Mouse (Mus musculus): Measurements from ENCODE around the gene Nxnl1. TPM values are rescaled to one million over a fixed set of nuclear protein-coding genes. Genes with fewer than 3 reads are reported as not detected.

Nxnl1 gene
- polyA plus RNA-seq (2016; fragmentation: Nextera tagmentation; extraction: Ambion mirVana): not detected in 2 replicates

GRCm38 (mm10) chr8:71566501-71566900 is at the start of gene Nxnl1:
TSS of gene Nxnl1 (minus strand) at chr8:71566601.
- ATAC-seq (ENCODE audit: insufficient number of reproducible peaks, insufficient read depth, low FRiP score, low TSS enrichment, low read depth): no peak
- Histone ChIP-seq H3K9ac (replicated peaks) (no peak within 1 kb of the TSS), H3K27me3 (peaks cover 73% of the 10 kb centered on the region)

GRCm38 (mm10) chr8:71613418-71613817 is 47.0 kb upstream of the Nxnl1 start:
- no peaks in the 10 kb centered on the region for H3K9me3 ChIP-seq
- H3K9ac ChIP-seq (replicated peaks): no peak overlapping the region
- no peaks in the 10 kb centered on the region for H3K27me3 ChIP-seq
- WGBS: 47% methylated on average over 4 of the region's 4 CpGs
- peaks cover 59% of the 10 kb centered on the region for H3K36me3 ChIP-seq
- 0 out of 2 replicates have a peak overlapping the region, but pooled peaks have one; percentile 17 for H3K27ac ChIP-seq
- H3K4me1 ChIP-seq (replicated peaks): peaks cover 11% of the 10 kb centered on the region
- no peak for ATAC-seq (ENCODE audit: insufficient number of reproducible peaks, insufficient read depth, low FRiP score, low TSS enrichment, low read depth)
- no peak overlapping the region for H3K4me2 ChIP-seq
- no peak overlapping the region for H3K4me3 ChIP-seq (replicated peaks)

More at GRCm38 (mm10) chr8:71566501-71566900, at the start of gene Nxnl1:
- H3K4me3 ChIP-seq (replicated peaks): no peak within 1 kb of the TSS
- H3K4me1 ChIP-seq (replicated peaks): peaks cover 28% of the 10 kb centered on the region
- no peaks in the 10 kb centered on the region for H3K36me3 ChIP-seq
- H3K9me3 ChIP-seq: peaks cover 7% of the 10 kb centered on the region
- no peak within 1 kb of the TSS for H3K4me2 ChIP-seq
- 65% methylated on average over 3 of the region's 3 CpGs for WGBS
- H3K27ac ChIP-seq: no peak within 1 kb of the TSS

- H3K9me3 ChIP-seq: no peaks in the 10 kb centered on the region
- H3K4me1 ChIP-seq (replicated peaks): peaks cover 11% of the 10 kb centered on the region
- H3K9ac ChIP-seq (replicated peaks): peak overlapping the region; percentile 89
- H3K4me2 ChIP-seq: peak overlapping the region; percentile 83
- WGBS: 62% methylated on average over 5 of the region's 5 CpGs
- H3K36me3 ChIP-seq: peaks cover 46% of the 10 kb centered on the region
- no peak for ATAC-seq (ENCODE audit: insufficient number of reproducible peaks, insufficient read depth, low FRiP score, low TSS enrichment, low read depth)
- H3K27ac ChIP-seq: no peak overlapping the region
- peak overlapping the region; percentile 97 for H3K4me3 ChIP-seq (replicated peaks)
- H3K27me3 ChIP-seq: no peaks in the 10 kb centered on the region
Measured at GRCm38 (mm10) chr8:71612141-71612540, 45.7 kb upstream of the Nxnl1 start.

- Histone ChIP-seq H3K4me1 (replicated peaks) (peaks cover 11% of the 10 kb centered on the region), H3K36me3 (peaks cover 36% of the 10 kb centered on the region), H3K4me2 (peak within 1 kb of the TSS; percentile 83), H3K9me3 (no peaks in the 10 kb centered on the region), H3K27ac (peak within 1 kb of the TSS; percentile 88), H3K9ac (replicated peaks) (peak within 1 kb of the TSS; percentile 89), H3K27me3 (no peaks in the 10 kb centered on the region), H3K4me3 (replicated peaks) (peak within 1 kb of the TSS; percentile 97)
- under 1% methylated on average over 82 of the region's 82 CpGs for WGBS
- peak; percentile 99 for ATAC-seq (ENCODE audit: insufficient number of reproducible peaks, insufficient read depth, low FRiP score, low TSS enrichment, low read depth)
Measured at GRCm38 (mm10) chr8:71610822-71611651, 44.6 kb upstream of the Nxnl1 start, which contains the start of gene Colgalt1. TSS of gene Colgalt1 (plus strand) at chr8:71610998.

GRCm38 (mm10) chr8:71604021-71604420 is 37.6 kb upstream of the Nxnl1 start:
- Histone ChIP-seq H3K27me3 (peaks cover 51% of the 10 kb centered on the region), H3K9me3 (no peaks in the 10 kb centered on the region), H3K4me2 (no peak overlapping the region), H3K36me3 (0 out of 2 replicates have a peak, but pooled peaks cover 5% of the 10 kb centered on the region), H3K4me1 (replicated peaks) (peaks cover 17% of the 10 kb centered on the region), H3K9ac (replicated peaks) (no peak overlapping the region), H3K27ac (no peak overlapping the region), H3K4me3 (replicated peaks) (no peak overlapping the region)
- 48% methylated on average over 7 of the region's 7 CpGs for WGBS
- no peak for ATAC-seq (ENCODE audit: insufficient number of reproducible peaks, insufficient read depth, low FRiP score, low TSS enrichment, low read depth)

GRCm38 (mm10) chr8:71602666-71603334 is 36.4 kb upstream of the Nxnl1 start:
- 0 out of 2 replicates have a peak, but pooled peaks cover 7% of the 10 kb centered on the region for H3K36me3 ChIP-seq
- WGBS: under 1% methylated on average over 32 of the region's 32 CpGs
- H3K27me3 ChIP-seq: peaks cover 51% of the 10 kb centered on the region
- H3K27ac ChIP-seq: no peak overlapping the region
- peaks cover 17% of the 10 kb centered on the region for H3K4me1 ChIP-seq (replicated peaks)
- H3K4me3 ChIP-seq (replicated peaks): peak overlapping the region; percentile 45
- ATAC-seq (ENCODE audit: insufficient number of reproducible peaks, insufficient read depth, low FRiP score, low TSS enrichment, low read depth): peak; percentile 79
- peak overlapping the region; percentile 78 for H3K4me2 ChIP-seq
- peak overlapping the region; percentile 56 for H3K9ac ChIP-seq (replicated peaks)
- H3K9me3 ChIP-seq: no peaks in the 10 kb centered on the region

- WGBS: 2% methylated on average over 65 of the region's 65 CpGs
- peak; percentile 27 for ATAC-seq (ENCODE audit: insufficient number of reproducible peaks, insufficient read depth, low FRiP score, low TSS enrichment, low read depth)
- 0 out of 2 replicates have a peak, but pooled peaks cover 7% of the 10 kb centered on the region for H3K36me3 ChIP-seq
Measured at GRCm38 (mm10) chr8:71601939-71602665, 35.7 kb upstream of the Nxnl1 start.

GRCm38 (mm10) chr8:71598841-71599240 is 32.4 kb upstream of the Nxnl1 start:
- Histone ChIP-seq H3K27me3 (peaks cover 44% of the 10 kb centered on the region), H3K4me3 (replicated peaks) (no peak overlapping the region)
- 89% methylated on average over 5 of the region's 5 CpGs for WGBS

More at GRCm38 (mm10) chr8:71601939-71602665, 35.7 kb upstream of the Nxnl1 start:
- Histone ChIP-seq H3K9ac (replicated peaks) (peak overlapping the region; percentile 56), H3K4me1 (replicated peaks) (peaks cover 17% of the 10 kb centered on the region), H3K4me2 (peak overlapping the region; percentile 78), H3K27me3 (peaks cover 51% of the 10 kb centered on the region), H3K27ac (no peak overlapping the region), H3K4me3 (replicated peaks) (peak overlapping the region; percentile 45), H3K9me3 (no peaks in the 10 kb centered on the region)

GRCm38 (mm10) chr8:71598375-71598774 is 32.0 kb upstream of the Nxnl1 start:
- Histone ChIP-seq H3K4me3 (replicated peaks) (no peak overlapping the region), H3K36me3 (peaks cover 14% of the 10 kb centered on the region), H3K9ac (replicated peaks) (no peak overlapping the region), H3K4me1 (replicated peaks) (peaks cover 28% of the 10 kb centered on the region), H3K9me3 (no peaks in the 10 kb centered on the region), H3K27ac (no peak overlapping the region), H3K27me3 (peaks cover 40% of the 10 kb centered on the region), H3K4me2 (no peak overlapping the region)
- ATAC-seq (ENCODE audit: insufficient number of reproducible peaks, insufficient read depth, low FRiP score, low TSS enrichment, low read depth): no peak

More at GRCm38 (mm10) chr8:71598841-71599240, 32.4 kb upstream of the Nxnl1 start:
- no peak for ATAC-seq (ENCODE audit: insufficient number of reproducible peaks, insufficient read depth, low FRiP score, low TSS enrichment, low read depth)
- no peaks in the 10 kb centered on the region for H3K9me3 ChIP-seq
- H3K4me2 ChIP-seq: no peak overlapping the region
- peaks cover 14% of the 10 kb centered on the region for H3K36me3 ChIP-seq
- H3K27ac ChIP-seq: no peak overlapping the region
- H3K9ac ChIP-seq (replicated peaks): 0 out of 2 replicates have a peak overlapping the region, but pooled peaks have one; percentile 8
- peaks cover 27% of the 10 kb centered on the region for H3K4me1 ChIP-seq (replicated peaks)

- Histone ChIP-seq H3K4me1 (replicated peaks) (peaks cover 27% of the 10 kb centered on the region), H3K4me3 (replicated peaks) (no peak within 1 kb of the TSS), H3K27ac (no peak within 1 kb of the TSS), H3K36me3 (peaks cover 14% of the 10 kb centered on the region), H3K27me3 (peaks cover 30% of the 10 kb centered on the region), H3K9me3 (no peaks in the 10 kb centered on the region), H3K4me2 (no peak within 1 kb of the TSS), H3K9ac (replicated peaks) (no peak within 1 kb of the TSS)
- 81% methylated on average over 3 of the region's 3 CpGs for WGBS
- ATAC-seq (ENCODE audit: insufficient number of reproducible peaks, insufficient read depth, low FRiP score, low TSS enrichment, low read depth): no peak
Measured at GRCm38 (mm10) chr8:71597451-71597850, 31.1 kb upstream of the Nxnl1 start, which contains the start of gene Fam129c. TSS of gene Fam129c (plus strand) at chr8:71597648.

All from limb, embryonic 12.5 days (tissue).